Mouse (Mus musculus): Measurements from ENCODE around the gene Tnrc18. TPM values are rescaled to one million over a fixed set of nuclear protein-coding genes. Genes with fewer than 3 reads are reported as not detected.

Gene Tnrc18
- total RNA-seq, 2 experiments from 2014 or later = 5.4 to 6.0 TPM

GRCm38 (mm10) chr5:142700842-142701589, 116.4 kb downstream of the Tnrc18 start:
- no peak for ATAC-seq (replicated peaks; ENCODE audit: low FRiP score, poor library complexity, severe bottlenecking)

DNA sequence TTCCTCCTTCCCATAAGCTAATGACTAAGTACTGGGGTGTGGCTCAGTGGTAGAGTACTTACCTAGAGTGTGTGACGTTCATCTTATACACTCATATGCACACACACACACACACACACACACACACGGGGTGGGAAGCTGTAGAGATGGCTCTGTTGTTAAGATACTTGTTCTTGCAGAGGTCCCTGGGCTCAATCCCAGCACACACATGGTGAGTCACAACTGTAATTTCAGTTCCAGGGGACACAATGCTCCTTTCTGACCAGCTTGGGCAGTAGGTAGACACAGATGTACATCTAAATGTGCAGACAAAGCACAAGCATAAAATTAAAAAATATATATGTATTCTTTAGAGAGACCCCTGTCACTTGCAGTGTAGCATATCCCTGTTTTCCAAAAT, 119.7 kb downstream of the Tnrc18 start:
- ATAC-seq (replicated peaks; ENCODE audit: low FRiP score, poor library complexity, severe bottlenecking) = no peak

DNA sequence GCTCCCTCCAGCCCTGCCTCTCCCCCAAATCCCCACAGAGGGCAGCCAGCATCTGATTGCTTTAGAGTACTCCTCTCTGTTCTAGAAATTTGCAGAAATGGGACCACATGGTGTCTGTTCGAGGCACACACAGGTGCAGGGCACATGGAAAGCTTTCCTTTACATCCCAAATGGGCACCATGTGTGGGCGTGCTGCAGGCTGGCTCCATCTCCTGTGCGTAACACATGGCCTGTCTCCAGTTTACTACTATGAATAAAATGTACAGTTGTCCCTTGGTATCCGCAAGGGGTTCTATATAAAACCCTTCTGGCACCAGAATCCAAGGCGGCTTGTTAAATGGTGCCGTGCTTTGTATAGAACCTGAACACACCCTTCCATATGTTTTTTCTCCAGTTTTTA, 120.6 kb downstream of the Tnrc18 start:
- ATAC-seq (replicated peaks; ENCODE audit: low FRiP score, poor library complexity, severe bottlenecking) = no peak

DNA sequence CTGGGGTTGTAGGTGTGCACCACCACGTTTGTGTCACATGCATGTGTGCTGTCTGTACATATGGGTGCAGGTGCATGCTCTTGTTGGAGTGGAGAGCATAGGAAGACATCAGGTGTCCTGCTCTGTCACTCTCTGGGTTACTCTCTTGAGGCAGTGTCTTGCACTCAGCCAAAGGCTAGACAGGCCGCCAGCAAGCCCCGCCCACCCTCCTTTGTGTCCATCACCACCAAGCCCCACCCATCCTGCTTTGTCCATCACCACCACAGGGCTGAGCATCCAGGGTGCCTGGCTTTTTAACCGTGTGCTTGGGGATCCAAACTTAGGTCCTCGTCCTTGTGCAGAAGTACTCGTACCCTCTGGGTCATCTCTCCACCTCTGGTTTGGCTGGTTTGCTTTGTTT, 121.2 kb downstream of the Tnrc18 start:
- no peak for ATAC-seq (replicated peaks; ENCODE audit: low FRiP score, poor library complexity, severe bottlenecking)

- ATAC-seq (replicated peaks; ENCODE audit: low FRiP score, poor library complexity, severe bottlenecking) = no peak
These were observed 122.7 kb downstream of the Tnrc18 start for GRCm38 (mm10) chr5:142694627-142695340.

DNA sequence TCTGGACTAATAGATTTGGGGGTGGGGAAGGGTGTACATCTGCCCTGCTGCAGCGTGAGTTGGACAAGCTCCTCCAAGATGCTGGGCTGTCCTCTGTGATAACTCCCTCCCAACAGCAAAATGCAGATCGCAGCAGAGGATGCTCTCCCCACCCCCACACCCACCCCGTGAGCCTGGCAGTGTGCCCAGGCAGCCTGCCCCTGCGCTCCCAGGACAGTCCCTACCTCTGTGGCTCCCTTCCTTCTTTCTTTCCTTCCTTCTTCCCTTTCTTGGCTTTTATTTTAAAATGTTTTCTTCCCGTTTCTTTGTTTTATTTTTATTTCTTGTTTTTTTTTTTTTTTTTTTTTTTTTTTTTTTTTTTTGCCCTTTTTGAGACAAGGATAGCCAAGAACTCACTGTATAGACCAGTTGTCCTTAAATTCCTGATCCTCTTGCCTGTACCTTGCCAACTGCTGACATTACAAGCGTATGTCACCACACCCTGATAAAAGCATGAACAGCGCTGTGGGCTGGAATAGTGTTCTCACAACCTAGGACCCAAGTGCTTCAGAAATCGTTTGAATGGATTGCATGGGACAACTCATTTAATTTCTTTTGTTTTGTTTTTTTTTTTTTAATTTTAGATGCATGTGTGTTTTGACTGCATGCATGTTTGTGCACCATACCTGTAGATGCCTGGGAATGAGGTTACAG, 123.6 kb downstream of the Tnrc18 start:
- ATAC-seq (replicated peaks; ENCODE audit: low FRiP score, poor library complexity, severe bottlenecking) = no peak

DNA sequence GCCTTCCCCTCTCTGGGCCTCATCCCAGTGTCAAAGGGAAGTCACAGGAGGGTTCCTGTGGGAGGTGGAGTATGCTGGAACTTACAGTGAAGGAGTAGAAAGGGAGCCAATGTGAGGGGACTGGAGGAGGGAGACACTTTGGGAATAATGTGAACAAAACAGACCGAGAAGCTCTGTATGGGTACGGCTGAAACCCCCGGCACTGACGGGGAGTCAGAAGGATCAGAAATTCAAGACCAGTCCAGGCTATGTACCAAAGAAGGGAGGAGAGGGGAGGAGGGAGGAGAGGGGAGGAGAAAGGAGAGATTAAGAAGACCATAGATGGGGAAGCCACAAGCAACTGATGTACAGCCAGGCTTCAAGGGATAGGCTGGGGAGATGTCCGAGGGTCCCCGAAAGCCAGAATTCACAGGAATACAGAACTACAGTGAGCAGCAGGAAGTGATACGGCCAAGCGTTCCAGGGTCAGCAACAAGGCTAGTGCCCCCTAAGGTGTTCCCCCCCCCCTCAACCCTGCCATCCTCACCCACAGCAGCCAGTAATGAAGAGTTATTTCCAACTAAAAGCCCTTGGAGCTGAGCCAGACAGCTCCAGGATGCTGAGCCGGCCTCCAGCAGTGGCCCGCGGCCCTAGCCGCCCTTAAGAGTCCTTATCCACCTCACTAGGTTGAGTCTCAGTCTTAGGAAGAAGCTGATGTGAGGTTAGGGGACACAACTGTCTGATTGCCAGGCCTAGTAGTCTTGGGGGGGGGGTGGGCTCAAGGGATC, 124.3 kb downstream of the Tnrc18 start:
- ATAC-seq (replicated peaks; ENCODE audit: low FRiP score, poor library complexity, severe bottlenecking) = no peak

GRCm38 (mm10) chr5:142692248-142692647, 125.2 kb downstream of the Tnrc18 start, which contains the start of gene Slc29a4:
TSS of gene Slc29a4 (plus strand) at chr5:142692512.
- ATAC-seq (replicated peaks; ENCODE audit: low FRiP score, poor library complexity, severe bottlenecking) = no peak

DNA sequence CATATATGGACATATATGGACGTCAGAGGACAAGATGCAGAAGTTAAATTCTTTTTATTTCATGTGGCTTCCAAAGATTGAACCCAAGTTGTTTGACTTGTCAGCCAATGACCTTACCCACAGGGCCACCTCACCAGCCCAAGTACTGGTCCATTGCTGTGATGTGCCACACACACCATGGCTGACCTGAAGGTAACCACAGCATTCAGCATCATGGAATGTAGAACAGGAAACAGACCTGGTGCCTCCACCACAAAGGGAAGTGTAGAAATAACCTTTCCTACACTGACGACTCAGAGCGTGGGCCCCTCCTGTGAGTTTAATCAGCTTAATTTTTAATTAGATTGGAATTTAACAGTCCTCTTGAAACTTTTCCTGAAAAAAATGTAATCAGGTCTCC, 127.1 kb downstream of the Tnrc18 start:
- no peak for ATAC-seq (replicated peaks; ENCODE audit: low FRiP score, poor library complexity, severe bottlenecking)

- ATAC-seq (replicated peaks; ENCODE audit: low FRiP score, poor library complexity, severe bottlenecking) = no peak
These were observed 128.6 kb downstream of the Tnrc18 start for GRCm38 (mm10) chr5:142688866-142689265.

GRCm38 (mm10) chr5:142682529-142682928, 134.9 kb downstream of the Tnrc18 start:
- ATAC-seq (replicated peaks; ENCODE audit: low FRiP score, poor library complexity, severe bottlenecking) = no peak

DNA sequence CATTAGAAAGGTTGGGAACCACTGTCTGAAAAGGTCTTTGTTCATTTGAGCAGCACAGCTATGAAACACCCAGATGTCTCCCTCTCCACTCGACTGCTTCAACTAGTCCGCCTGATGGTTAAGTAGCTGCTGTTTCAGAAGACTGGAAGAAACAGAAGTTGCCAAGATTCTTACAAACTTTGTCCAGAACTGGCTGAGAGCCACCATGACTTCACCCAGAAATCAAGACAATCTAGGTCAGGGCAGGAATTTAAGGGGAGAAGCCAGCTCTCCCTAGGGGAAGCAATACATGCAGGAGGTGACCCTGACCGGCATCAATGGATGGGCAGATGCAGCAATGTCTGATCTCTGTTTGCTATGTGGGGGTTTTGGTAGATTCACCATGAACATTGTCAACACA, 135.6 kb downstream of the Tnrc18 start:
- no peak for ATAC-seq (replicated peaks; ENCODE audit: low FRiP score, poor library complexity, severe bottlenecking)

DNA sequence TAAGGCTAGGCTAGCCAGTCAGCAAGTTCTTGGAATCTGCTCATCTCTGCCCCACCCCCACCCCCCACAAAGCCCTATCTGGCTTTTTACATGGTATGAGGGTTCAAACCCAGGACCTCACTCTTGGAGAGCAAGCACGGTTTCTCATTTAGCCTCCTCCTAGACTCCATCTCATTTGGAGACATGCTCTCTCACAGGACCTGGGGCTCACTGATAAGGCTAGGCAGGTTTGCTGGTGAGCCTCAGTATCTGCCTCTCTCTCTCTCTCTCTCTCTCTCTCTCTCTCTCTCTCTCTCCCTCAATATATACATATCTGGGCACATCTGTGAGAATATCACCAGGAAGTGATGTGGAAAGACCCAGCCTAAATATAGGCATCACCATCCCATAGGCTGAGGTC, 138.4 kb downstream of the Tnrc18 start:
- no peak for ATAC-seq (replicated peaks; ENCODE audit: low FRiP score, poor library complexity, severe bottlenecking)

- no peak for ATAC-seq (replicated peaks; ENCODE audit: low FRiP score, poor library complexity, severe bottlenecking)
These were observed 139.3 kb downstream of the Tnrc18 start for GRCm38 (mm10) chr5:142678141-142678571.

Other genes with a start within 250 kb of the Tnrc18 start
- gene Mmd2, start 208.9 kb downstream of the Tnrc18 start, total RNA-seq (2015; ENCODE audit: low replicate concordance) = not detected in 2 replicates
- gene Mmd2, start 208.9 kb downstream of the Tnrc18 start, total RNA-seq (2017; ENCODE audit: low replicate concordance) = not detected in 2 replicates
- 50.6 and 60.9 TPM in 2 replicates for gene Wipi2, start 190.0 kb downstream of the Tnrc18 start, total RNA-seq (2015; ENCODE audit: low replicate concordance)
- 115 and 134 TPM in 2 replicates for gene Wipi2, start 190.0 kb downstream of the Tnrc18 start, total RNA-seq (2017; ENCODE audit: low replicate concordance)
- not detected in 2 replicates for gene Slc29a4, start 125.2 kb downstream of the Tnrc18 start, total RNA-seq (2015; ENCODE audit: low replicate concordance)
- not detected in 2 replicates for gene Slc29a4, start 125.2 kb downstream of the Tnrc18 start, total RNA-seq (2017; ENCODE audit: low replicate concordance)
- 0.84 and 8.3 TPM in 2 replicates for gene Fbxl18, start 77.8 kb upstream of the Tnrc18 start, total RNA-seq (2015; ENCODE audit: low replicate concordance)
- 0.56 and 1.4 TPM in 2 replicates for gene Fbxl18, start 77.8 kb upstream of the Tnrc18 start, total RNA-seq (2017; ENCODE audit: low replicate concordance)
- gene Actb, start 89.1 kb upstream of the Tnrc18 start, total RNA-seq (2015; ENCODE audit: low replicate concordance) = 4,143 and 4,236 TPM in 2 replicates
- 1,451 and 2,396 TPM in 2 replicates for gene Actb, start 89.1 kb upstream of the Tnrc18 start, total RNA-seq (2017; ENCODE audit: low replicate concordance)
- gene Fscn1, start 142.7 kb upstream of the Tnrc18 start, total RNA-seq (2015; ENCODE audit: low replicate concordance) = not detected in 2 replicates
- not detected in 2 replicates for gene Fscn1, start 142.7 kb upstream of the Tnrc18 start, total RNA-seq (2017; ENCODE audit: low replicate concordance)

Measured in erythroblast, adult 5-6 weeks (primary cell).